Mouse (Mus musculus): ENCODE results near the gene Wfdc8. TPM values are rescaled to one million over a fixed set of nuclear protein-coding genes. Genes with fewer than 3 reads are reported as not detected.

The Wfdc8 gene
- polyA plus RNA-seq, 1 experiment = not detected

GRCm38 (mm10) chr2:164635266-164635665 is 21.8 kb upstream of the Wfdc8 start:
- Histone ChIP-seq H3K4me3 (ENCODE audit: low read depth, low read length) (no peak overlapping the region), H3K27me3 (ENCODE audit: control insufficient read depth, insufficient read depth, low read length, poor library complexity, severe bottlenecking) (no peaks in the 10 kb centered on the region), H3K9ac (ENCODE audit: low read depth, poor library complexity, severe bottlenecking) (no peak overlapping the region), H3K9me3 (replicated peaks; ENCODE audit: control insufficient read depth, insufficient read depth, low read length, poor library complexity, severe bottlenecking) (0 out of 2 replicates have a peak, but pooled peaks cover 2% of the 10 kb centered on the region), H3K27ac (ENCODE audit: insufficient read depth, low read length) (no peak overlapping the region), H3K4me1 (ENCODE audit: control insufficient read depth, insufficient read depth, low read length) (no peaks in the 10 kb centered on the region), H3K36me3 (ENCODE audit: control insufficient read depth, insufficient read depth, low read length, poor library complexity, severe bottlenecking) (no peaks in the 10 kb centered on the region)
- no peak for TF ChIP-seq CTCF (IDR thresholded peaks at IDR 0.05; ENCODE audit: low read depth, low read length)
- no peak for TF ChIP-seq POLR2A (IDR thresholded peaks at IDR 0.05; ENCODE audit: insufficient read depth, low read length)
- no peak for TF ChIP-seq EP300 (IDR thresholded peaks at IDR 0.05; ENCODE audit: insufficient read depth, low read depth, low read length)

DNA sequence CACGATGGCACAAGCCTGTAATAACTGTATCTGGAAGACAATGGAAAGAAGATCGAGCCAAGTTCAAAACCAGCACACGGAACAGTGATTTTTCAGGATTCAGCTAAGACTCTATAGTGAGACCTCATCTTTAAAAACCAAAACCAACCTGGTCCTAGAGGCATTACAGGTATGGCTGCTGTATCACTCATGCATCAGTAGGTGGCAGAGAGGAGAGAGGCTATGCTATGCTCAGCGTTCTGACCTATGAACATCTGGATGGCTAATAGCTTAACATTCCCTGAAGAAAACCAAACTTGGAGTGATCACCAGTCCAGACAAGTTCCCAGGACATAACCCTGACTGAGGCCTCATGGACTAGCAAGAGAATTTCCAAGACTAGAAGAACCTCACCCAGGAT is 8.3 kb upstream of the Wfdc8 start:
- Histone ChIP-seq H3K27me3 (ENCODE audit: control insufficient read depth, insufficient read depth, low read length, poor library complexity, severe bottlenecking) (no peaks in the 10 kb centered on the region), H3K27ac (ENCODE audit: insufficient read depth, low read length) (no peak overlapping the region), H3K9ac (ENCODE audit: low read depth, poor library complexity, severe bottlenecking) (no peak overlapping the region), H3K4me3 (ENCODE audit: low read depth, low read length) (no peak overlapping the region), H3K36me3 (ENCODE audit: control insufficient read depth, insufficient read depth, low read length, poor library complexity, severe bottlenecking) (no peaks in the 10 kb centered on the region), H3K4me1 (ENCODE audit: control insufficient read depth, insufficient read depth, low read length) (no peaks in the 10 kb centered on the region), H3K9me3 (replicated peaks; ENCODE audit: control insufficient read depth, insufficient read depth, low read length, poor library complexity, severe bottlenecking) (no peaks in the 10 kb centered on the region)
- TF ChIP-seq CTCF (IDR thresholded peaks at IDR 0.05; ENCODE audit: low read depth, low read length) (no peak), EP300 (IDR thresholded peaks at IDR 0.05; ENCODE audit: insufficient read depth, low read depth, low read length) (no peak), POLR2A (IDR thresholded peaks at IDR 0.05; ENCODE audit: insufficient read depth, low read length) (no peak)

GRCm38 (mm10) chr2:164619050-164619449 is 5.6 kb upstream of the Wfdc8 start:
- Histone ChIP-seq H3K4me3 (ENCODE audit: low read depth, low read length) (no peak overlapping the region), H3K36me3 (ENCODE audit: control insufficient read depth, insufficient read depth, low read length, poor library complexity, severe bottlenecking) (no peaks in the 10 kb centered on the region), H3K27me3 (ENCODE audit: control insufficient read depth, insufficient read depth, low read length, poor library complexity, severe bottlenecking) (no peaks in the 10 kb centered on the region), H3K27ac (ENCODE audit: insufficient read depth, low read length) (no peak overlapping the region), H3K9ac (ENCODE audit: low read depth, poor library complexity, severe bottlenecking) (no peak overlapping the region), H3K9me3 (replicated peaks; ENCODE audit: control insufficient read depth, insufficient read depth, low read length, poor library complexity, severe bottlenecking) (no peaks in the 10 kb centered on the region), H3K4me1 (ENCODE audit: control insufficient read depth, insufficient read depth, low read length) (no peaks in the 10 kb centered on the region)
- TF ChIP-seq EP300 (IDR thresholded peaks at IDR 0.05; ENCODE audit: insufficient read depth, low read depth, low read length) = no peak
- no peak for TF ChIP-seq POLR2A (IDR thresholded peaks at IDR 0.05; ENCODE audit: insufficient read depth, low read length)
- no peak for TF ChIP-seq CTCF (IDR thresholded peaks at IDR 0.05; ENCODE audit: low read depth, low read length)

- no peak overlapping the region for H3K9ac ChIP-seq (ENCODE audit: low read depth, poor library complexity, severe bottlenecking)
- H3K27ac ChIP-seq (ENCODE audit: insufficient read depth, low read length) = no peak overlapping the region
- H3K9me3 ChIP-seq (replicated peaks; ENCODE audit: control insufficient read depth, insufficient read depth, low read length, poor library complexity, severe bottlenecking) = no peaks in the 10 kb centered on the region
- TF ChIP-seq EP300 (IDR thresholded peaks at IDR 0.05; ENCODE audit: insufficient read depth, low read depth, low read length) = no peak
- TF ChIP-seq POLR2A (IDR thresholded peaks at IDR 0.05; ENCODE audit: insufficient read depth, low read length) = no peak
- TF ChIP-seq CTCF (IDR thresholded peaks at IDR 0.05; ENCODE audit: low read depth, low read length) = no peak
- H3K4me3 ChIP-seq (ENCODE audit: low read depth, low read length) = no peak overlapping the region
- H3K4me1 ChIP-seq (ENCODE audit: control insufficient read depth, insufficient read depth, low read length) = no peaks in the 10 kb centered on the region
- H3K36me3 ChIP-seq (ENCODE audit: control insufficient read depth, insufficient read depth, low read length, poor library complexity, severe bottlenecking) = no peaks in the 10 kb centered on the region
- no peaks in the 10 kb centered on the region for H3K27me3 ChIP-seq (ENCODE audit: control insufficient read depth, insufficient read depth, low read length, poor library complexity, severe bottlenecking)
These were observed 2.0 kb upstream of the Wfdc8 start for GRCm38 (mm10) chr2:164615386-164615785.

DNA sequence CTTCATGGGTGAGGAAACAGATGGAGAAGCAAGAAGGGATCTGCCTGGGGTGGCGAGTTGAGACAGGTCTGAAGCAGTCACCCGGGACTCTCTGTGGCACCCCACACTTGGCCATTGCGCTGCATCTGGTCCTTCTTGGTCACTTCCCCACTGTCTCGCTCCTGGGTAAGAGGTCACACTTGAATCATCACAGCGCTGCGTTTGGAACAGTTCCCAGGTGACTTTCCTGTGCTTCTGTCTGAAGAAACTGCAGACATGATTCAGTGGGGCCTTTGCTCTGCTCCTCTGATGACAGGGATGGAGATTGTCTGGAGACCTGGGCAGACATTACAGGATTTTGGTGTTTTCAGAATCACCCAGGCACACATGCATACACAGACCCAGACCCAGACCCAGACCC is 4.6 kb downstream of the Wfdc8 start:
- H3K36me3 ChIP-seq (ENCODE audit: control insufficient read depth, insufficient read depth, low read length, poor library complexity, severe bottlenecking) = no peaks in the 10 kb centered on the region
- H3K27ac ChIP-seq (ENCODE audit: insufficient read depth, low read length) = no peak overlapping the region
- H3K9ac ChIP-seq (ENCODE audit: low read depth, poor library complexity, severe bottlenecking) = no peak overlapping the region
- no peak for TF ChIP-seq POLR2A (IDR thresholded peaks at IDR 0.05; ENCODE audit: insufficient read depth, low read length)
- no peak overlapping the region for H3K4me3 ChIP-seq (ENCODE audit: low read depth, low read length)
- no peaks in the 10 kb centered on the region for H3K27me3 ChIP-seq (ENCODE audit: control insufficient read depth, insufficient read depth, low read length, poor library complexity, severe bottlenecking)
- no peaks in the 10 kb centered on the region; the same call in 1 of the 2 replicates for H3K9me3 ChIP-seq (replicated peaks; ENCODE audit: control insufficient read depth, insufficient read depth, low read length, poor library complexity, severe bottlenecking)
- H3K4me1 ChIP-seq (ENCODE audit: control insufficient read depth, insufficient read depth, low read length) = no peaks in the 10 kb centered on the region

DNA sequence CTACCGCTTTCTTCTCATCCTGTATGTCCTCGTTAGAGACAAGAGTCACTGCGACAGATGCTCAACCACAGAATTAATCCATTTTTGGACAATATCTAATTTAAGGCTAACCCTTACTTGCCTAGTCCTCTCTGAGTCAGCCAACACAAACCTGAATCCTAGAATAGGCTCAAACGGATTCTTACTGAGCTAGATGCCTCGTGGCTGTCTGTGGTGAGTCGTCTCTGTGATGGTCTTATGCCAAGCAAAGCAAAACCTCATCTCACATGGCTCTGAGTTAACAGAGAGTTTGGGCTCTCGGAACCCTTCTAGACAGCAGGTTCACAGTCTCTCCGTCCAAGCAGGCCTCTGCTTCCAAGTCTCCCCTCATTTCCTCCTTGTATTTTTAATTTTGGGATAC is 9.0 kb downstream of the Wfdc8 start:
- H3K27me3 ChIP-seq (ENCODE audit: control insufficient read depth, insufficient read depth, low read length, poor library complexity, severe bottlenecking) = no peaks in the 10 kb centered on the region
- no peaks in the 10 kb centered on the region; the same call in 1 of the 2 replicates for H3K9me3 ChIP-seq (replicated peaks; ENCODE audit: control insufficient read depth, insufficient read depth, low read length, poor library complexity, severe bottlenecking)
- no peak overlapping the region for H3K9ac ChIP-seq (ENCODE audit: low read depth, poor library complexity, severe bottlenecking)
- H3K36me3 ChIP-seq (ENCODE audit: control insufficient read depth, insufficient read depth, low read length, poor library complexity, severe bottlenecking) = no peaks in the 10 kb centered on the region
- no peak overlapping the region for H3K27ac ChIP-seq (ENCODE audit: insufficient read depth, low read length)
- H3K4me1 ChIP-seq (ENCODE audit: control insufficient read depth, insufficient read depth, low read length) = no peaks in the 10 kb centered on the region
- H3K4me3 ChIP-seq (ENCODE audit: low read depth, low read length) = no peak overlapping the region
- TF ChIP-seq CTCF (IDR thresholded peaks at IDR 0.05; ENCODE audit: low read depth, low read length) = no peak
- TF ChIP-seq POLR2A (IDR thresholded peaks at IDR 0.05; ENCODE audit: insufficient read depth, low read length) = no peak
- no peak for TF ChIP-seq EP300 (IDR thresholded peaks at IDR 0.05; ENCODE audit: insufficient read depth, low read depth, low read length)

Measured in ES-Bruce4 (cell line).